Mouse (Mus musculus) testis, adult 2 months (tissue): ENCODE data around the gene Acot3.

ENCODE experiments used
- CTCF ChIP-seq: fragments of 200-500 bp; IDR thresholded peaks from 2 replicates; pipeline ENCODE4 v1.5.1; 2012; ENCODE audit warnings: low read depth, mild to moderate bottlenecking, inconsistent platforms, low read length, moderate library complexity; ENCODE audit not compliant: control insufficient read depth, insufficient read depth, insufficient replicate concordance
- POLR2A ChIP-seq: fragments of 200-500 bp; IDR thresholded peaks from 2 replicates; pipeline ENCODE4 v1.6.1; 2012; ENCODE audit warnings: low read depth, mild to moderate bottlenecking, inconsistent platforms, low read length, moderate library complexity; ENCODE audit not compliant: control insufficient read depth

DNA sequence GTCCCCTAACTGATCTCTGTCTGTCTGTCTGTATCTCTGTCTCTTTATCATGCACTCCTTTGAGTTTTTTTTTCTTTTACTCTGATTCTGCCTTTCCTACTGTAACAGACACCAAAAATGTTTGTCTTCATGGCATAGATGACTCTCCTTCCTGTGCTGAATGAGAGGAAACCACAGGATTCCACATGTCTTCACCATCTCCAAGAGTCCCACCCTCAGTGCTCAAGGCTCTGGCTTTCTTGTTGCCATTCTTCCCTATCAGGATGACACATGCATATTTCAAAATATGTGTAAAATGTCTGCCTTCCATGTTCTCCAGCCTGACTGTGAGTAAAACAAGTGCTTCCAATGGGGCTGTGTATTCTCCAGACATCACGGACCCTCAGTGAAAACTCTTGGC, 5.0 kb upstream of the Acot3 start:
- TF ChIP-seq POLR2A (no peak), CTCF (no peak)
